Mouse (Mus musculus) spleen, postnatal 4 days (tissue): ENCODE measurements around the gene Gm47985.

Source experiments
- DNase-seq, 2 experiments: peaks; one replicate each; pipeline ENCODE4 v3.0.0; 2022; ENCODE audit warnings: low spot score in 2 of 2

The Gm47985 gene

DNA sequence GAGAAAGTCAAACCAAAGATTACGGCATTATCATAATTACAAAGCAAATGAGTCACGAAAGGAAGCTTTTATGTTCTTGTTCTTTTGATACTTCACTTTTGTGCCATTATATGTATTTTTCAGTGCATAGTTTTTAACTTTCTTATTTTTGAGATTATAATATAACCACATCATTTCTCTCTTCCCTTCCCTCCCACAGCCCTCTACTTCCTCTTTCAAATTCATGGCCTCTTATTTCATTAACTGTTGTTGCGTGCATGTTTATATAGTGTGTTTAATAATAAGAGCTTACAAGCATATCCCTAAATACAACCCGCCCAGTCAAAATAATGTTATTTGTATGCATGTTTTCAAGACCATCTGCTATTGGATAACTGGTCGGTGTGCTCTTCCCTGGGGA lies 36.7 kb downstream of the Gm47985 start:
- DNase-seq: no peak

DNA sequence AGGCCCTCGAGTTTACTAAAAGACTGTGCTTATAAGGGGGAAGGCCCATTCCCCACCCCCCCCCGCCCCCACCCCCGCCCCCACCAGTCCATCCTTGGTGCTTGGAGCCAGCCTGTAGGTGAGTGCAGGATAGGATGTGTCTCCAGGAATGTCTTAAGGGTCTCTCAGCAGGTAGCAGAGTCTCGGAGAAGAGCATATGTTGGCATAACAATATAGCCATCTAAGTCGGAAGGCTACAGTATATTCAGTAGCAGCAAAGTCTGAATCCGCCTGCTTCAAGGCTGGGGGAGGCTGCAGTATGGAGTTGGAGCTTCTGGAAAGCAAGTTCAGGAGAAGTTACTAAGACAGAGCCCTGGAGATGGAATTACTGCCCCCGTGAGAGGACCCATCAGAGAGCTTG lies 37.8 kb downstream of the Gm47985 start:
- no peak for DNase-seq

DNA sequence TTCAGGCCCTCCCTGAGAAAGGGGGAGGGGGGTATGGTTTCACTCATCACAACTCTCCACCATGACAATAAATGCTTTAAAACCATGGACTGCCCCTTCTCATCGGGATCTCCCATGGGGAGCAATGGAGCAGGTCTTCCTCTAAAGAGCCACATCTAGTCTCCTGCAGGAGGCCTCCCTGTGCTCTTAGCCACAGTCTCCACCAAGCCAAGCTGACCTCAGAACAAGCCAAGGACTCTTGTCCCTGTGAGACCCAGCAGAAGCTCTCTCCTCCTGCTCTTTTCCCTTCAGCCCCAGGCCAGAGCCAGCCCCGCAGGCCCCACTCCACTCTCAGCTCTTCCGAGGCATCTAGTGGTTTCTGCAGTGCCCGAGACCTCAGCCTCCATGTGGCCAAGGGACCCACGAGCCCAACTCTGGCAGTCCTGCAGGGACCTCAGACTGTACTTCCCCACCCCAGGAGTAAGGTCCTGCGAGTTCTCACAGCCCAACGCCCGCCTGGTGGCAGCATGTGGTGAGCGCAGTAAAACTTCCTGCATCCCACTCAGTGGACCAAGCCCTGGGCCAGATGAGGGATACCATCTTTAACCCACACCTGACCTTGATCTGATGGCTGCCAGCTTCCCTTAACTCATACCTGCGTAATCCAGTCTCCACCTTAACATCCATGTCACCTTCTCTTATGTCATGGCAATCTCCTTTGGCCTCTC lies 40.4 kb downstream of the Gm47985 start:
- no peak for DNase-seq

GRCm38 (mm10) chr1:151223377-151223776 lies 41.0 kb downstream of the Gm47985 start:
- DNase-seq: no peak

GRCm38 (mm10) chr1:151224536-151224935 lies 42.2 kb downstream of the Gm47985 start:
- no peak for DNase-seq

DNA sequence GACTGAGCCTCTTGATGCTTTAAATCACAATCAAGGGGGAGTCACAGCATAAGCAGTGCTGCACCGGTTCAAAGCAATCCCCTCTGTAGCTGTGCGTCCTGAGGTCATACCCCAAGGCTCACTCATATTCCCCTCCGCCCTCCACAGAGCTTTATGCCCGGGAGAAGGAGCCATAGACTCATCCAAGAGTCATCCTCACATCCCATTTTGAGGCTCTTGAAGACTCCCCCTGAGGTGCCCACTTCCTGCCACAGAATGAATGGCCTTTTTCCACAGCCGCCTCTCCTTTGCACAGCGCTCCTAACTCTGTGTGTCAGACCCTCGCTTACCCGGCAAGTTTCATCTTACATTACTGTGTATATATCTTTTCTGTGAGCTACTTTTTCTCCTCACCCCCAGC lies 45.2 kb downstream of the Gm47985 start:
- DNase-seq: peak in 1 of 2 experiments; percentile 52

GRCm38 (mm10) chr1:151228320-151228989 lies 46.1 kb downstream of the Gm47985 start:
- DNase-seq: no peak

DNA sequence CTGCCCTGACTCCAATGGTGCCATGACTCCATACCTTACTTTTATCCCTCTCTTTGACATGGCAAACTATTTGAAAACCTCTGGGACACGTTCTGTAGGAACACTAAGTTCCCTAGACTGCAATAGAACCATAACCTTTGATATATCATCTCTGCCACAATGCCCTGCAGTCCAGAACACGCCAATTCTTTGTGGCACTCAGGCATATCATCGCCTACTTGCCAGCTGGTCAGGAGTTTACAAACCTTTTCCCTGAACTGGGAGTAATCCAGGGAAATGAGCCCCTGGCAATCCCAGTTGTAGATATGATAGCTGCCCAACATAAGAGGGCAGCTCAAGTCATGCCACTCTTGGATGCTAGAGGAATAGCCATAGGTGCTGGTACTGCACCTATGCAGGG lies 50.0 kb downstream of the Gm47985 start:
- DNase-seq: no peak

GRCm38 (mm10) chr1:151233756-151234155 lies 51.4 kb downstream of the Gm47985 start:
- DNase-seq: no peak
